Mouse (Mus musculus) lung, adult 2 months (tissue): Measurements from ENCODE around the gene Plin3.

ENCODE experiments used
- CTCF ChIP-seq: fragments of 200-500 bp; IDR thresholded peaks from 2 replicates; pipeline ENCODE4 v1.5.1; 2011; ENCODE audit warnings: mild to moderate bottlenecking, low read length, control low read depth; ENCODE audit not compliant: insufficient read depth
- POLR2A ChIP-seq: fragments of 200-500 bp; IDR thresholded peaks from 2 replicates; pipeline ENCODE4 v1.6.1; 2011; ENCODE audit warnings: low read depth, mild to moderate bottlenecking, control low read depth, low read length, borderline replicate concordance; ENCODE audit errors: extremely low read depth

GRCm38 (mm10) chr17:56261166-56261565 is 31.5 kb downstream of the Plin3 start:
- TF ChIP-seq CTCF = no peak
- no peak for TF ChIP-seq POLR2A
